Mouse (Mus musculus) limb, embryonic 13.5 days (tissue): ENCODE data around the gene Chchd2. TPM values are rescaled to one million over a fixed set of nuclear protein-coding genes. Genes with fewer than 3 reads are reported as not detected.

Experiments
- polyA plus RNA-seq: library from polyadenylated mRNA; unstranded; fragments of >200 nt; fragmentation: Nextera tagmentation; extraction: Ambion mirVana; gene quantifications from 2 replicates; pipeline ENCODE4 v1.2.1, GENCODE M21; 2015

The Chchd2 gene
- polyA plus RNA-seq, 1 experiment from 2014 or later: 951 TPM

Other genes with a start within 250 kb of the Chchd2 start
- gene Zfp11, start 217.4 kb downstream of the Chchd2 start, polyA plus RNA-seq: 6.8 and 6.9 TPM in 2 replicates
- not detected in 2 replicates for gene Sept14, start 179.0 kb downstream of the Chchd2 start, polyA plus RNA-seq
- 199 and 219 TPM in 2 replicates for gene Mrps17, start 172.0 kb downstream of the Chchd2 start, polyA plus RNA-seq
- gene Nipsnap2, start 162.4 kb downstream of the Chchd2 start, polyA plus RNA-seq: 119 and 130 TPM in 2 replicates
- 26.1 and 28.5 TPM in 2 replicates for gene Psph, start 100.0 kb downstream of the Chchd2 start, polyA plus RNA-seq
- gene Sumf2, start 40.5 kb downstream of the Chchd2 start, polyA plus RNA-seq: 79.8 and 85.3 TPM in 2 replicates
- gene Zbed5, start 8.3 kb upstream of the Chchd2 start, polyA plus RNA-seq: 9.8 and 10.4 TPM in 2 replicates
- gene Phkg1, start 11.1 kb upstream of the Chchd2 start, polyA plus RNA-seq: 0.32 and 0.36 TPM in 2 replicates
- gene Nupr1l, start 21.1 kb upstream of the Chchd2 start, polyA plus RNA-seq: 4.9 and 5.1 TPM in 2 replicates
- gene Vkorc1l1, start 54.5 kb upstream of the Chchd2 start, polyA plus RNA-seq: 26.9 and 28.7 TPM in 2 replicates
- gene Gusb, start 115.6 kb upstream of the Chchd2 start, polyA plus RNA-seq: 43.4 and 45.3 TPM in 2 replicates
- gene Asl, start 141.8 kb upstream of the Chchd2 start, polyA plus RNA-seq: 32.1 and 33.6 TPM in 2 replicates
- 45.6 and 47.3 TPM in 2 replicates for gene Crcp, start 141.8 kb upstream of the Chchd2 start, polyA plus RNA-seq
- 99.2 and 104 TPM in 2 replicates for gene Tpst1, start 185.9 kb upstream of the Chchd2 start, polyA plus RNA-seq